Mouse (Mus musculus): ENCODE measurements around the gene Slc4a3. TPM values are rescaled to one million over a fixed set of nuclear protein-coding genes. Genes with fewer than 3 reads are reported as not detected.

Gene Slc4a3
- polyA plus RNA-seq, 1 experiment, result 33.4 TPM

DNA sequence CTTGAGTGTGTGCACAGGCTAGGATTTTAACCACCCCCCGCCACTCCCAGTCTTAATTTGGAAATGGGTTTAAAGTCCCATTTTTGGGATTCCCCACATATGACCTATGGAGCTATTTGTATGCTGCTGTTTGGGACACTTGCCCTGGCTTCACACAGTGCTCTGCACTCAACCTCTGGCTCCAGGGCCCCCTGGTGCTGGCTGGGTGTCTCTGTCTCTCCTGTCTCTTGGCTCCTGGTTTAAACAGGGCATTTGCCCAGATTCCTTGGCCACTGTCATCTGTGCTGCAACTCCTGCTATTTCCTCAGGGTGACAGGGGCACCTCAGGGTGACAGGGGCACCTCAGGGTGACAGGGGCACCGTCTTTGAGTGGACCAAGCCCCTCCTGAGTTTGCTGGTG lies 50.8 kb downstream of the Slc4a3 start:
- no peak for DNase-seq (ENCODE audit: low spot score)

DNA sequence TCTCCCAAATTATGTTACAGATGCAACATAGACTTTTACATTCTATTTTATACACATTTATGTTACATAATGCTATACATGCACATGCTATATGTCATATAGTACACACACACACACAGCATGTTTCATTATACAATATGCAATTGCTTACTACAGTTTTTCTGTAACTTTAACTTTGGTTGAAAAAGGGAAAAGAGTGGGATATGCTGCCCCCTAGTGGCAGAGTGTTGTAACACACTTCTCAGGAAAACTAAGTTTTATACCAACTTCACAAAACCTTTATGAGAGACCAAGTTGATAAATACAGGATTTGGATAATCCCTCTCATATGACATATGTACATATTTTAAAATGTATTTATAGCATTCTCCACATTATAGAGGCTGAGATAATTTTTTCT lies 51.6 kb downstream of the Slc4a3 start:
- DNase-seq (ENCODE audit: low spot score), result no peak

DNA sequence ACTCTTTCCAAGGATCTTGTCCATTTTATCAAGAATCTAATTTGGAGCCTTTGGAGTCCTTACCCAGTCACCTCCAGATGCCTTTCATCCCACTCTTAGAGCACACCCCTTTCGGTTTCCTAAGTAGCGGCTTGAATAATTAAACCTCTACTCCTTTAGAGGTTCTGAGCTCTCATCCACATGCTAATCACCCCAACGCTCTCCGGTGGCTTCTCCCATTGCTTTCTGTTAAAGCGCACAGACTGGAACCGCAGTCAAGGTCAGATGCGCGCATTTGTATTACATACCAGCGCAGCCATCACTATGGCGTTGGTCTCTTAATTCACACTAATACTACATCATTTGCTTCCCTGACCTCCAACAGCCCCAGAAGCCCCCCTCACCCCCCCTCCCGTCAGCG lies 55.7 kb downstream of the Slc4a3 start:
- DNase-seq (ENCODE audit: low spot score), result no peak

DNA sequence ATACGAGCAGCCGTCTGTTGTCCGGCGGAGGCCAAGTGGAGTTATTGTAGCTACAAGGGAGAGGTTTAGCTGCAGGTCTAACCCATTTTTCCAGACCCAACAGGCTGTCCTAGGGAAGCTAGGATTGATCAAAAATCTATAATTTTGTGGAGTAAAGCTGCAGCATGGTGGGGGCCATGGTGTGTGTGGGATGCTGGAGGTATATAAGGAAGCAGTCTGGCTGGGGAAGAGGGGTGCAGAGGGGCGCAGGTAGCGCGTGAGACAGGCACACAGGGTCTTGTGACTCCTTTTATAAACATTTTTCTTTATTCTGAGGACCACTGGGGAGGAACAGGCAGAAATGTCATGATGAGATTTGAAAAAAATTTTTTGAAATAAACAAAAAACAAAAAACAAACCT lies 57.5 kb downstream of the Slc4a3 start:
- no peak for DNase-seq (ENCODE audit: low spot score)

DNA sequence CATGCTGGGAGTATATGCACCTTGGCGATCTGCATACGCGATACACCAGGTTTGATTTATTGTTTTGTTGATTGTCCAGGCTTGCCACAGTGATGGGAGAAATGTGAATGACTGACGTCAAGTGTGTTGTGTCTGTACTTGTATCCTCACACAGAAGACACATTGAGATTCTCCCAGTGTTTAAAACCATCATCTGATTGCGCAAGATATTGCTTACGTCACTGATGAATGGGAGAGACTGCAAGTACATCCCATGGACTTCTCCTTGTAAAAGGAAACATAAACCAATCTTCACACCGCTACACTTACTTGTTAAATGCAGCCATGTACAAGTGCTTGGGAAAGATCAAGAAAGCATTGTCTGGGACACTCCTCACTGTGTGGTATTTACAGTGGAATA lies 62.2 kb downstream of the Slc4a3 start:
- DNase-seq (ENCODE audit: low spot score), result no peak

DNA sequence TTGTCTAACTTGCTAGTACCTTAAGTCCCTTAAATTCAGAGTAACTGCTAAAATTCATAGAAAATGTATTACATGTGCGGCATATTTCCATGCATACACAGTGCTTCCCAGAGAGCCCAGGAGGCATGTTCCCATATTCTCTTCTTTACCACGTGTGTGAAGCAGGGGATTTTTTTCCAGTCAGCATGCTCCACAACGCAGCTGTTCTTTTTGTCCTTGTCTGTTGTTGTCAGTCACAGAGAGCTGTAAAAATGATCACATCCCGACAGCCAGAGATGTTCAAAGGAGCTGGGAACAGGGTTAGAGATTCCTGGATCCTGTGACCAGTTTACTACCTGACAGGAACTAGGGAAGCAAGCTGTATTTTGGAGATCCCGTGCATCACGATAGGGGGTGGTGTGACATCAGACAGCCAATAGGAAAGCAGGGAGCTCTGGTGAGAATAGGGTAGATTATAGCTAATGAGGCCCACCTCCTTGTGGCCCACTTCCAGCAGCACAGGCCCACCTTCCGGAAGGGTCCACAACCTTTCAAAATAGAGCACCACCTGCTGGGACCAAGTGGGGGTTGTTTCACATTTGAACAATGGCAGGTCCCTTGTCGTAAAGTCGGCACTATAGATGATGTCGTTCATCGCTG lies 62.7 kb downstream of the Slc4a3 start:
- DNase-seq (ENCODE audit: low spot score), result no peak

DNA sequence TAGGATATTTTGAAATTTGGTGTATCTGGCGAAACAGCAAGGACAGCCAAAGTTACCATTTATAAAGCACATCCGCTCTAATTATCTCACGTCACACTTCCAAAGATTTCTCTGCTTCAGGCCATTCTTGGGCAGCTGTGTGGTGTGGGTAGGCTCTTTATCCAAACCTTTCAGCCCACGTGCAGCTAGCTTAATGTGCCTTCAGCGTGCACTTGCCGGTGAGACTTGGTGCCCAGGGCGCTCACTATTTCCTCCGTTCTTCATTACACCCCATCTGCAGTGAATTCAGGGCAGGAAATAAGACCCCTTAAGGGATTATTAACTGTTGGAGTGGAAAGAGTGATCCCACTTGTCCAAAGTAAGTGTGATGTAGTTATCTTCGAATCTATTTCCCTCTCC lies 63.2 kb downstream of the Slc4a3 start:
- DNase-seq (ENCODE audit: low spot score), result no peak

DNA sequence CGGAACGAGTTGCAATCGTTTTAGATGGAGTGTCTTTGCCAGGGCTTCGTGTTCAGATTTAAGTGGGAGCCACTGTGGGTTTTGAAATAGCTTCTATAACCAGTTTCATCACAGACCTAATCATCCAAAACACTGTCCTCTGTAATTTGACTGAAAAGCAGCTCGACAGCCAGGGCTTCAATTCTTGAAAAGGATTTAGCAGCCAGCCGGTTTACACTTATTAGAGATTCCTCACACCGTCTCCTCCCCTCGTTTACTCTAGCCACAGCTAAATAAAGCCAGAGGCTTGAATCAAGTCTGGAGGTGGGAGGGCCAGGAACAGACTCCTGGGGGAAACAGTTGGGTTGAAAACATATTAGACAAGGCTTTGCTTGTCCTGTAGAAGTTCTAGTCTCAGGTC lies 64.5 kb downstream of the Slc4a3 start:
- no peak for DNase-seq (ENCODE audit: low spot score)

Other genes with a start within 250 kb of the Slc4a3 start
- gene Dnpep, start 228.3 kb upstream of the Slc4a3 start, polyA plus RNA-seq (2012; rRNA removed), result 106 and 124 TPM in 2 replicates
- 1,825 and 2,682 TPM in 2 replicates for gene Des, start 185.9 kb upstream of the Slc4a3 start, polyA plus RNA-seq (2012; rRNA removed)
- gene Speg, start 171.0 kb upstream of the Slc4a3 start, polyA plus RNA-seq (2012; rRNA removed), result 91.1 and 102 TPM in 2 replicates
- 140 and 188 TPM in 2 replicates for gene Gmppa, start 110.3 kb upstream of the Slc4a3 start, polyA plus RNA-seq (2012; rRNA removed)
- 0.03 and 0.06 TPM in 2 replicates for gene Asic4, start 95.8 kb upstream of the Slc4a3 start, polyA plus RNA-seq (2012; rRNA removed)
- gene Chpf, start 67.0 kb upstream of the Slc4a3 start, polyA plus RNA-seq (2012; rRNA removed), result 65.0 and 69.4 TPM in 2 replicates
- gene Tmem198, start 66.7 kb upstream of the Slc4a3 start, polyA plus RNA-seq (2012; rRNA removed), result 1.1 and 1.6 TPM in 2 replicates
- gene Obsl1, start 39.8 kb upstream of the Slc4a3 start, polyA plus RNA-seq (2012; rRNA removed), result 30.0 and 30.7 TPM in 2 replicates
- gene Inha, start 39.2 kb upstream of the Slc4a3 start, polyA plus RNA-seq (2012; rRNA removed), result 19.6 and 23.9 TPM in 2 replicates
- 19.0 and 19.7 TPM in 2 replicates for gene Stk11ip, start 24.7 kb upstream of the Slc4a3 start, polyA plus RNA-seq (2012; rRNA removed)

Measured in urinary bladder, adult 2 months (tissue).